Mouse (Mus musculus): ENCODE results near the gene Ahdc1.

Ahdc1 gene

DNA sequence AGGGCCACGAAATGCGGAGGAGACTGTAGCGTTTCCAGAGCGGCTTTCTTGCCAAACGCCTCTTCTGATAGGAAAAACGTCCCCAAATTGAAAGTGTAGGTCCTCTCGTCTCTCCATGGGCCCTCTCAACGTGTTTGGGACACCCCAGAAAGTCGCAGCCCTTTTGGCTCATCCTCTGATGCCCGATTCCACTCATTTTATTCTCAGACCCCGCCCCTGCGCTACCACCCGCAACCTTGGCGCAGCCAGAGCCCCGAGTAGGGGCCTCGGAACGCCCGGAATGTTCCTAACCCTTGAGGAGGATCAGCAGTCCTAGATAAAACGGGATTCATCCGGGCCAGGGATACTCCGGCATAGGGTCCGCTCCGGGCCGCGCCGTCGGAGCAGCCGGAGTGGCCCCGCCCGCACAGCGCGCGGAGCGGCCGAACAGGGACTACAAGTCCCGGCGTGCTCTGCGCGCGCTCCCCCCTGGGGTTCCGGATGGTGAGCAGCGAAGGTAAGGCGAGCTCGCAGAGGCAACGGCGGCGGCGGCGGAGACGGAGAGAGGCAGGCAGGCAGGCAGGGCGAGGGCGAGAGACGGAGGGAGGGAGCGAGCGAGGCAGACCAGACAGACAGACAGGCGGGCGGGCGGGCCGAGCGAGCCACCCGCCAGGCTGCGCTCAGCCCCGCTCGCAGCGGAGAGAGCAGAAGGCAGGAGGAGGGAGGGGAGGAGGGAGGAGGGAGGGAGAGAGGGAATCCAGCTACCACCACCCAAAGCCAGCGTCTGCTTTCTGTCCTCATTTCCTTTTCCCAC is at the start of gene Ahdc1:
Gene Ahdc1, plus strand, starts transcription at position 233 of the 793 bp plus-strand sequence.
- DNase-seq (ENCODE audit: extremely low spot score, low read depth, low spot score), result no peak

DNA sequence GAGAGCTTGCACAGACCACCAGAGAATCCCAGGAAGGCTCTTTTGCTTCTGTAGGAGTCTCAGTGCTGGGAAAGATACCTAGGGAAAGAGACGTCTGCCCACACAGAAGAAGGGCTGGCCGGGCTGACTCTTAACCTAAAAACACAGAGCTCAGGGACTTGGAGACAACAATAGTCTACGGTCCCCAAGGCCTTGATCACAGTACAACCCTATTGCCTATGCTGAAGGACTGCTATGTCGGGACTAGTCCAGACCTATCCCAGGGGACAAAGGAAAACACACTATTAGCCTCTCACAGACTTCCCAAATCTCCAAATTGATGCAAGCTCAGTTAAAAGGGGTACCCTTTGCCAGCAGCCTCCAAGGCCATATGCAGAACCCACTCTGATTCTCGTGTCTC is 49.2 kb upstream of the Ahdc1 start:
- DNase-seq (ENCODE audit: extremely low spot score, low read depth, low spot score), result no peak

DNA sequence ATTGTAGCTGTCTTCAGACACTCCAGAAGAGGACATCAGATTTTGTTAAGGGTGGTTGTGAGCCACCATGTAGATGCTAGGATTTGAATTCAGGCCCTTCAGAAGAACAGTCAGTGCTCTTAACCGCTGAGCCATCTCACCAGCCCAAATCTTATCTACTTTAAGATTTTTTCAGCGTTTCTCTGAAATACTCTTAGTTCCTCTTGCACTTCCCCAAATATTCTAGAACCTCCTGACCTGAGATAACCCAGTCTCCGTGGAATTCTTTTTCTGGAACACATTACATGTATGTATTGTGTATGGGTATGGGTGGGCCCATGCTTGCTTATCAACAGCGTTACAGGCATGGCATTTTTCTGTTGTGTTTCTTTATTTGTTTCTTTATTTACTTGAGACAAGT is 48.4 kb upstream of the Ahdc1 start:
- DNase-seq (ENCODE audit: extremely low spot score, low read depth, low spot score), result no peak

DNA sequence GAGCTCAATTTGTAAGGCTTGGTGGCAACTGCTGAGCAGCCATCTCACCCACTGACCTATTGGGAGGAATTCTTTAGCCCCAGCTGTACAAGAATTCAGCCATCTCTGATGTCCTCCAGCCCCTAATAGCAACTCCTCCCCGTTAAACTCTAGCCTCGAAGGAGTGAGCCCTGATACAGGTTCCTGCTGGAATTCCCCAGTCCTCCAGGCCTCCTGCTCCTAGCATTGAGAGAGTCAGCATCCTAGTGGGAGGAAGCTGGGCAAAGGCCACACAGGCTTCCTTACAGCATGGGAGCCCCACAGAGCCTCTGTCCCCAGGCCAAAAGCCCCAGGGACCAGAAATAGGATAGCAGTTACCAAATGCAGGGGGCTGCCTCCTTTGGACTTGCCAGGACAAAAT is 47.6 kb upstream of the Ahdc1 start:
- DNase-seq (ENCODE audit: extremely low spot score, low read depth, low spot score), result no peak

DNA sequence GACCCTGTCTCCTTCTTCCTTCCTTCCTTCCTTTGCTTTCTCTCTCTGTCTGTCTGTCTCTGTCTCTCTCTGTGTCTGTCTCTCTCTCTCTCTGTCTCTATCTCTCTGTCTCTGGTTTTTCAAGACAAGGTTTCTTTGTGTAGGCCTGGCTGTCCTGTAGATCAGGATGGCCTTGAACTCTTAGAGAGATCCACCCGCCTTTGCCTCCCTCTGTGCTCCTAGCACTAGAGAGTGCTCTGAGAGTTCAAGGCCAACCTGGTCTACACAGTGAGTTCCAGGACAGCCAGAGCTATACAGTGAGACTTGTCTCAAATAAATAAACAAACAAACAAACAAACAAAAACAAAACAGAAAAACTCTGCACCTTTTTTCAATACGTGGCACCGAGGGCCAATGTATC is 47.0 kb upstream of the Ahdc1 start:
- DNase-seq (ENCODE audit: extremely low spot score, low read depth, low spot score), result no peak

DNA sequence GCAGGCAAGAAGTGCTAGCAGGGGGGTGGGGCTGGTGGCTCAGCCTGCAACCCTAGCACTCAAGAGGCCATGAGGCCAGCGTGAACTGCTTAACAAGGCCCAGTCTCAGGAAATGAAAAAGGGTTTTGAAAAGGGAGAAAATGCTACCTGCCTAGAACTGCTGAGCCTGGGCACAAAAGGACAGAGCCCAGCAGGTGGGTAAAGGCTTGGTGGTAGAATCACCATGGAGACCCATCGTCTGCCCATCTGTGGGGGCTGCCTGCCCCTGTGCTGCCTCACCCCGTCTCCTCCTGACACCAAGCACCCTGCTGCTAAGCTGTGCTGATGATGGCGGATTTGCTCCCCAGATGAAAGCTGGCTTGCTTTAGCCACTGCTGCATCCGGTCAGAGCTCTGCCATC is 46.6 kb upstream of the Ahdc1 start:
- no peak for DNase-seq (ENCODE audit: extremely low spot score, low read depth, low spot score)

DNA sequence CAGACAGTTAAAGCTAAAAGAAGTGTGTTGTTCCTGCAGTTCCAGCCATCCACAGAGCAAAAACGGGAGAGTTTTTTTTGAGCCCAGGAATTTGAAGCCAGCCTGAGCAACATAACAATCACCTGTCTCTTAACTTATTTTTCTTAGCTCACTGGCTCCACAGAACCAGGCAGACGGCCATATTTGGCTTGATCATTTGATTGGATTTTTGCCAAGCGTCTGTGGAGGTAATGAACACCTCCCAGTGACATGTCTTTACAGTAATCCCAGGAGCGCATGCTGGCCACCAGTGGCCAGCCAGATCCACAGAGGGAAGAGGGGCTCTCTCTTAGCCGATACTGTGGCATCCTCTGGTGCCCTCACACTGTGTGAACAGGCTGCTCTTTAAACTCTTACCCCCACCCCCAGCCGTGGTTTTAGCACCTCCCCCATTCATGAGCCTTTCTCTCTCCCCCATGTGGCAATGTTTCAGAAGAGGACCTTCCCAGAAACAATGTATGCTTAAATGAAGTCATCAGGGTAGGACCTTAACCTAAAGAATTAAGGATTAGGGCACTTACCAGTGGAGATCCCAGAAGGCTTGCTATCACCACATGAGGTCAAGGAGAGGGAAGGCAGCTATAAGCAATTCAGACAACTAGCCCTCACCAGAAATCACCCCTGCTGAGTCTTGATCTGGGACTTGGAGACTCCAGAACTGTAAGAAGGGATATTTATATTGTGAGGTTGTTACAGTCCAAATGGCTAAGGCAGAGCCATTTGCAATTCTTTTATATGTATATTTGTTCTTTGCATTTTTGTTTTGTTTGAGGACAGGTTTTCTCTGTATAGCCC is 42.7 kb upstream of the Ahdc1 start:
- DNase-seq (ENCODE audit: extremely low spot score, low read depth, low spot score), result no peak

DNA sequence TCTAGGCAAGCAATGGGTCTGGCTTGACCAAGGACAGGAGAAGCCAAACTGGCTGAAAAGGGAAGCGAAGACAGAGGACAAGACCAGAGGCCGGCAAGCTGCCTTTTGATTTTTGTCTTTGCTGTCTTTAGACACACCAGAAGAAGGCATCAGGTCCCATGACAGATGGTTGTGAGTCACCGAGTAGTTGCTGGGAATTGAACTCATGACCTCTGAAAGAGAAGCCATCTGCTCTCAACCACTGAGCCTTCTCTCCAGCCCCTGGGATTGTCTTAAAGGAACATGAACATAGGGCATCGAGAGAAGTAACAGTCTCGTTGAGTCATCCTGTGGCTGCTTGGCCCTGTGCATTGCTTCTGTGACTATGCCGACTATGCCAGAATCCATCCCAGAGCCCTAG is 39.5 kb upstream of the Ahdc1 start:
- no peak for DNase-seq (ENCODE audit: extremely low spot score, low read depth, low spot score)

DNA sequence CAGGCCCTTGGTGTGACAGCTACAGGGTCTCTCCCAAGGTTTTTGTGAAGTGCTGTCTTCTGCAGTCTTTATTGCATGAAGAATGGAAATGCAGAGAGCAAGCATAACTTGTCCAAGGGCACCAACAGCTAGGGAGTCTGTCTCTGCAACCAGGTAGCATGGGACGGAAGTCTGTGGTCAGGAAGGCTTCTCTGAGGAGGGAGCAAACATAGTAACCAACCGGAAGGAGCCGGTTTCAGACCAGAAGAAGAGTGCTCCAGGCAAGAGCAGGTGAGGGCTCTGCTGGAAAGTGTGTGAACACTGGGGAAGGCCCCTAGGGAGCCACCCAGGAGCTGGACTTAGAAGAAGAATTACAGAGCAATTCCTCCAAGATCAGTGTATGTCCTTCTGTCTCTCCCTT is 39.0 kb upstream of the Ahdc1 start:
- no peak for DNase-seq (ENCODE audit: extremely low spot score, low read depth, low spot score)

DNA sequence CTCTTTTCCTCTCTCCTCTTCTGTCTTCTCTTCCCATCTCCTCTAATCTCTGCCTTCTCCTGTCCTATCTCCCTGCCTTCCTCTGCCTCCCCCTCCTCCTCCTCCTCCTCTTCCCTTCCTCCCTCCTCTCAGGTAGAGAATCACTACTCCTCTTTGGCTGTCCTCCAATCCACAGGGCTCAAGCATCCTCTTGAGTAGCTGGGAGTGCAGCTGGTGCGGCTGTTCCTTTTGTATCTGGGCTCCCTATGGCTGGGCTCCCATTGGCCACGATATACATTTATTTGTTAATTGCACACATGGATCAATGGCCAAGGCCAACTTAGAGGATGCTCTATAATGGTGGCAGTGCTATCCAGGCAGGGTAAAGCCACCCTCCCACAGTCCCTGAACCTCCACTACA is 38.5 kb upstream of the Ahdc1 start:
- DNase-seq (ENCODE audit: extremely low spot score, low read depth, low spot score), result no peak

DNA sequence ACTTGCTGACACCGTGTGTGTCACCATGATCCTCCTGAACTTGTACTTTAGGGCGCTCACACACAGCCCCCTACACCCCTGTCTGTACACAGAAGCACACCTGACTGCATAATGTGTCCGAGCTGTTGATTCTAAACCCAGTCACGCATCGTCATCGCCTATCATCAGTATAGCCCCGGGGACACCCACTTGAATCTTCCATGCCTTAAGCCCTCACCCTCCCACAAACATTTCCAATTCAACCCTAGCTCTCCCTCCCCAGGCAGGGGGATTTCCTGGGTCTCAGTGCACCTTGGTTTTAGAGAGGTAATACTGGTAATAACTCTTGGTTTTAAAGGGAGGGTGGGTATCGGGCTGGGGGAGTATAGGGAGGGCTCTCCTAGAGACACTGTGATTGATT is 37.9 kb upstream of the Ahdc1 start:
- no peak for DNase-seq (ENCODE audit: extremely low spot score, low read depth, low spot score)

DNA sequence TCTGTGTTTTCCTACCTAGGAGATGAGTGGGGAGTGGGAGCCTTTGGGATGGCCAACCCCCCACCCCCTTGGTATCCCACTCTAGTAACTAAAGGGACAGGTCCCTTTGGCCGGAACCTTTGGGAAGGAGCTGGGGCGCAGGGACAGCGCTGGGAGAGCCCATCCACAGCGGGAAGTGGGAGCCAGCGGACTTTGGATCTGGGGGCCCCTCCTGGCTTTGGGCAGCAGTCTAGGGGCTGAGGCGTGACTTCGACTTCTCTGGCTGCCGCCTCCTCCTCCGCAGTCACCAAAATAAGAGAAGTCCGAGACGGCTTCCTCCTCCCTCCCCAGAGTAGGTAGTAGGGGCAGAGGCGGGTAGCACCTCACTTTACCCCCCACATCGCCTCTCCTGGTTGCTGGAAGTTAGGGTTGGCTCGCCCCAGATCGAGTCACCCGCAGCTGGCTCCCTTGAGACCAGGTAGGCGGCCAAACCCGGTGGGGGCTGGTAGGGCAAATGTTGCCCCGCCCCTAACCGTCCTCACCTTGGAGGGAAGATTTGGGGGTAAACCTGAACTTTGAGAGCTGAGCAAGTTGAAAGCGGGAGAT is 37.2 kb upstream of the Ahdc1 start, which contains the start of gene Fgr:
Gene Fgr, plus strand, starts transcription at position 282 of the 585 bp plus-strand sequence.
- DNase-seq (ENCODE audit: extremely low spot score, low read depth, low spot score), result no peak

DNA sequence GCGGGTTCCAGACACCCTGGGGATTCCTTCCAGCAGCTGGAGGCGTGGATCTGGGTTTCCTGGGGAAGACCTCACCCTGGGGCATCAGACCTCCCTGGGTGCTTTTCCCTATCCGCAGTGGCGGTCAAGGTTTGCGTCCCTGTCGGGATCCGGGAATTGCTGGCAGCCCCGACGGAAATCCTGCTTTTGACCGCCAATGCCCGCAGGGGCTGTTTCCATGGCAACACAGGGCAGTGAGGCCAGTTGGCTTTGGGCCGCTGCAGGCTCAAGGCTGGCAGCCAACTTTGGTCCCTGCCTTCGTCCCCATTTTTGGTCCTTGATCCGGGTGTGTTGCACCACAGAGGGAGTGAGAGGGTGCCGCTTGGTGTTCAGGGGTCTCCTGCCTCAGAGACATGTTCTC is 36.2 kb upstream of the Ahdc1 start:
- DNase-seq (ENCODE audit: extremely low spot score, low read depth, low spot score), result peak; percentile 77

DNA sequence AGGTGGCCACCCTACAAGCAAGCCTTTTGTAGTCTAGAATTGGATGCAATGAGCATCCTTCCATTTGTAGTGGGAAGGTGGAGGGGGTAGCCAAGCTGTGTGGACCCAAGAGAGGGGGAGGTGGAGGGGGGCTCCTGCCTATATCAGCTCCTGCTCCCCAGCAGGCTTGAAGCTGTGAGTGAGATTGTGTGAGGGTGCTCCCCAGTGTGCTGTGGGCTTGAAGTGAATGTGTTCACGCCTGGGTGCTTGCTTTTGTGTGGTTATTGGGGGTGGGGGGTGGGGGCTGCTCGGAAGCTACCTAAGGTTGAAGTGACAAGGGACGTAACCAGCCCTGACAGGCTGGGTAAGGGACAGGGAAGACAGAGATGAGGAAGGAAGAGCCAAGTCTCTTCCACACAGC is 35.3 kb upstream of the Ahdc1 start:
- DNase-seq (ENCODE audit: extremely low spot score, low read depth, low spot score), result no peak

DNA sequence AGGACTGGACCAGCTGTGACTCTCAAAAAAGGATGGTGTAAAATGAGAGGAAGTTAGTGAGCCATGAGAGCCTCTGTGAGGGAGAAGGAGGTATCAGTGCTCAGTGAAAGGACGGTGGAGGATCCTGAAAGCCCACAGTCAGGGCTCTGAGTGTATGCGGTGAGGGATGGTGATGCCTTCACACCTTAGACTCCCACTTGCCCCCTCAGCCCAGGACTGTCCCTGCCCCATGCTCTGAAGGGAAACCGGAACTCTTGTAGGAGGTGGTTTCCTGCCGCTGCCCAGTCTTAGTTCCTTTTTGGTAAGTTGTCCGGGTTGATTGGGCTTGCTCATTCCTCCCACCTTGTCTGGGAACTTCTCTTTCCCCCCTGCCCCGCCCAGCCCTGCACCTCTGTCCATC is 34.3 kb upstream of the Ahdc1 start:
- no peak for DNase-seq (ENCODE audit: extremely low spot score, low read depth, low spot score)

DNA sequence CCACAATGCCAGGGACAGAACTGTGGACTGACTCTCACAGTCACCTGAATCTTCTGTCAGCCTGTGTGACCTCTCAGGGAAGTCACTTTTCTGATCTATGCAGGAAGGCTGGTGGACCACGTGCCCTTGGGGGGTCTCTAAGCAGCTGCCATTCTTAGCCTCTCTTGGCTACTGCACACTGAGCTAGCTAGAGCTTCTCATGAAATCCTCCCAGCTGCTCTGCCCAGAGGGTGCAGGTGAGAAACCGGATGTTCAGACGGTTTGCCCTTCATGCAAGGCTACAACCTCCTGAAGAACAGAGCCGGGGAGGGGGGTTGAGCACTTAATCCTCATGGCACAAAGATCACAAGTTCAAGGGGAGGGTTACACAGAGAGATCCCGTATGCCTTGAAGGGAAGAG is 33.5 kb upstream of the Ahdc1 start:
- no peak for DNase-seq (ENCODE audit: extremely low spot score, low read depth, low spot score)

DNA sequence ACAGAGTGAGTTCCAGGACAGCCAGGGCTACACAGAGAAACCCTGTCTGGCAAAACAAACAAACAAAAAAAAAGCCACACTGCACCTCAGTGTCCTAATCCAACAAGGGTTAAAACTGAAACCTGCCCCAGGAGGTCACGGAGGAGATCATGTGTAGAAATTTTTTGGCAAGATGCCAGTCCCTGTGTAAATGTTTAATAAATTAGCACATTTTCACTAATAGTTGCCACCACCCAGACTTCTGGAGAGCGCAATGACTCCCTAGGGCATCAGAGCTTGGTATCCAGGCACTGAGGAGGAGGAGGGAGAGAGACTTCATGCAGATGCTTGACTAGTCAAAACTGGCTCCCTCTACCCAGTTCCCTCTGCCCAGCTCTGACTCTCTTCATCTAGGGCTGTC is 31.9 kb upstream of the Ahdc1 start:
- DNase-seq (ENCODE audit: extremely low spot score, low read depth, low spot score), result no peak

DNA sequence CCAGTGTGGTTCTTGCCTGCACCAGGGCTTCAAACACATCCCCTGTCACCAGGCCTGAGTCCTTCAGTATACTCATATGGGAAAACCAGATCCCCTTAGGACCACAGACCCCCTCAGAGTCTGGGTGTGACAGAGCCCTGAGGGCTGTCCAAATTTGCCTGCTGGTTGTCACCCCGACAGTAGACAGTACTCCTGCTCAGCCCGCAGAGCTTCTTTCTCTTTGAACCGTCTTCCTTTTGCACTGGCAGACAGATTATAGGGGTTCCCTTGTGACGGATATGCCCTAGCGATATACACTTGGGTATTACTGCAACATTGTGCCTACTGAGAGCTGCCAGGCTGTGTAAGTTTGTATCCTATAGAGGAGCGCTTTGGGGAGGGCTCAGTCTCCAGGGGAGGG is 29.4 kb upstream of the Ahdc1 start:
- no peak for DNase-seq (ENCODE audit: extremely low spot score, low read depth, low spot score)

DNA sequence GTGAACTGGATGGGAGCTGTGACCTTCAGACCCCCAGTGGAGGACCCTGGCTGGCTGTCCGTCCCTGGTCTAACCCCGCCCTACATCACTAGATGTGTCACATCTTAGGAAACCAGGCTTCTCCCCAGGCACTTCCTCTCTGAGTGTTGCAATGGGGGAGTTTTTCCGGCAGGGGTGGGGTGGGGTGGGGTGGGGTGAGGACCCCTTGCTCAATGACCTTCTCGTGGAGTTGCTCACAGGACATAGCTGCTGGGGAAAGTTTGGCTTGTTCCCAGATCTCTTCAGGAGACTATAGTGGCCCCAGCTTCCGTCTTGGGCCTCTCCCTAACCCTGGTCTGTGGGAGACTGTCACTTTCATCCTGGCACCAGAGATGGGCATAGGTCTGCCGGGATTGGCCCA is 28.1 kb upstream of the Ahdc1 start:
- no peak for DNase-seq (ENCODE audit: extremely low spot score, low read depth, low spot score)

DNA sequence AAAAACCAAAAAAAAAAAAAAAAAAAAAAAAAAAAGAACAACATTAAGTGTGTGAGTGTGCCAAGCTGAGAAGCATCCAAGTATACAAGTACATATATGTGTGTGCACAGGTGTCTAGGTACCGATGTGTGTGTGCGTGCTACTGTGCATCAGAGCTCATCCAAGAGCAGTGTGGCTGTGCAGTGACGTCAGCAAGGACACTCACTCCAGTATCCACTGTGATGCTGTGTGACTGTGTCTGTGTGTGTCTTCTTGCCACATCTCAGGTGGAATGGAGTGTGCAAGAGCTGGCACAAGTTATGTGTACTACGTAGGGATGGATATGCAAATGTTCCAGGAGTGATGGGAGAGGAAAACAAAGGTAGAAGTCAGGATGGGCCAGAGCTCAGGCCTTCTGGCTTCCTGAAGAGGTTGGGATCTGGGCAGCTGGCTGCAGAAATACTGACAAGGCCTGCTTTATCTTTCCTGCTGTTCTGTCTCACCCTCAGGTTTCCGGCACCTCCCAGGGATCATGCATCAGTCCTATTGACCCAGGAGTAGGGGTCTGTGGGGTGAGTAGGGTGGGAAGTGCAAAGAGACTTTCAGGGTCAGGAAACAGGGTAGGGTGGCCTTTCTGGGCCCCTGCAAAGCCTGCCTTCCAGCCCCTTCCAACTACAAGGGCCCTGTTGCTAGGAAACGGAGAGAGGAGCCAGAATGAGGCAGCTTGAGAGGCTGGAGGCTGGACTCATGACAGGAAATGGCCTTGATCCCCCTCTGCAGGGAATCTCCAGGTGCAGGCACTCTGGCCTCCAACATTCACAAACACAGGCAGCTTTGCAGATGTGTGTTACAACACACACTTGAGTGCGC is 27.2 kb upstream of the Ahdc1 start:
- no peak for DNase-seq (ENCODE audit: extremely low spot score, low read depth, low spot score)
